Mouse (Mus musculus): ENCODE measurements around the gene Acsf3. TPM values are rescaled to one million over a fixed set of nuclear protein-coding genes. Genes with fewer than 3 reads are reported as not detected.

Acsf3 gene
- total and polyA plus RNA-seq, 2 experiments from 2014 or later: 19.9 to 20.6 TPM

GRCm38 (mm10) chr8:122805349-122805748 lies 30.1 kb downstream of the Acsf3 start:
- Histone ChIP-seq H3K4me3 (ENCODE audit: low read length) (no peak overlapping the region), H3K36me3 (ENCODE audit: insufficient read depth, low read length) (no peaks in the 10 kb centered on the region), H3K9me3 (ENCODE audit: low read length) (no peaks in the 10 kb centered on the region), H3K4me1 (ENCODE audit: insufficient read depth, low read length) (peaks cover 35% of the 10 kb centered on the region), H3K9ac (replicated peaks; ENCODE audit: low read length) (no peak overlapping the region), H3K4me2 (ENCODE audit: low read depth, low read length) (no peak overlapping the region), H3K27me3 (ENCODE audit: insufficient read depth, low read length) (no peaks in the 10 kb centered on the region), H3K27ac (peak overlapping the region; percentile 41; the same call in 1 of the 2 replicates)
- DNase-seq (ENCODE audit: low spot score) (peak; percentile 89), ATAC-seq (peak; percentile 75)
- no peak for TF ChIP-seq CTCF (IDR thresholded peaks at IDR 0.05; ENCODE audit: low read depth)
- 22% methylated on average over 3 of the region's 3 CpGs for WGBS

GRCm38 (mm10) chr8:122806956-122807538 lies 31.8 kb downstream of the Acsf3 start:
- WGBS: 37% methylated on average over 7 of the region's 7 CpGs
- H3K27ac ChIP-seq: peak overlapping the region; percentile 41; the same call in 1 of the 2 replicates
- no peaks in the 10 kb centered on the region for H3K36me3 ChIP-seq (ENCODE audit: insufficient read depth, low read length)
- H3K4me1 ChIP-seq (ENCODE audit: insufficient read depth, low read length): peaks cover 39% of the 10 kb centered on the region
- no peaks in the 10 kb centered on the region for H3K9me3 ChIP-seq (ENCODE audit: low read length)
- TF ChIP-seq CTCF (IDR thresholded peaks at IDR 0.05; ENCODE audit: low read depth): no peak
- ATAC-seq: no peak
- DNase-seq (ENCODE audit: low spot score): peak; percentile 52
- peak overlapping the region; percentile 28; the same call in 1 of the 2 replicates for H3K9ac ChIP-seq (replicated peaks; ENCODE audit: low read length)
- no peak overlapping the region for H3K4me3 ChIP-seq (ENCODE audit: low read length)
- no peak overlapping the region for H3K4me2 ChIP-seq (ENCODE audit: low read depth, low read length)
- no peaks in the 10 kb centered on the region for H3K27me3 ChIP-seq (ENCODE audit: insufficient read depth, low read length)

- H3K9me3 ChIP-seq (ENCODE audit: low read length): no peaks in the 10 kb centered on the region
- DNase-seq (ENCODE audit: low spot score): no peak
- WGBS: 62% methylated on average over 4 of the region's 4 CpGs
- H3K27me3 ChIP-seq (ENCODE audit: insufficient read depth, low read length): no peaks in the 10 kb centered on the region
- H3K4me3 ChIP-seq (ENCODE audit: low read length): no peak overlapping the region
- H3K36me3 ChIP-seq (ENCODE audit: insufficient read depth, low read length): no peaks in the 10 kb centered on the region
- ATAC-seq: no peak
- no peak overlapping the region for H3K4me2 ChIP-seq (ENCODE audit: low read depth, low read length)
- no peak overlapping the region for H3K9ac ChIP-seq (replicated peaks; ENCODE audit: low read length)
- peaks cover 39% of the 10 kb centered on the region for H3K4me1 ChIP-seq (ENCODE audit: insufficient read depth, low read length)
- H3K27ac ChIP-seq: no peak overlapping the region
- TF ChIP-seq CTCF (IDR thresholded peaks at IDR 0.05; ENCODE audit: low read depth): no peak
Measured at GRCm38 (mm10) chr8:122807907-122808306, 32.6 kb downstream of the Acsf3 start.

GRCm38 (mm10) chr8:122810376-122810775 lies 35.1 kb downstream of the Acsf3 start:
- TF ChIP-seq CTCF (IDR thresholded peaks at IDR 0.05; ENCODE audit: low read depth): peak; percentile 46; the same call in 1 of the 2 replicates
- 62% methylated on average over 8 of the region's 8 CpGs for WGBS
- no peak overlapping the region for H3K27ac ChIP-seq
- H3K4me2 ChIP-seq (ENCODE audit: low read depth, low read length): no peak overlapping the region
- H3K36me3 ChIP-seq (ENCODE audit: insufficient read depth, low read length): no peaks in the 10 kb centered on the region
- no peak overlapping the region for H3K9ac ChIP-seq (replicated peaks; ENCODE audit: low read length)
- H3K27me3 ChIP-seq (ENCODE audit: insufficient read depth, low read length): no peaks in the 10 kb centered on the region
- H3K4me1 ChIP-seq (ENCODE audit: insufficient read depth, low read length): peaks cover 24% of the 10 kb centered on the region
- H3K9me3 ChIP-seq (ENCODE audit: low read length): no peaks in the 10 kb centered on the region
- no peak for ATAC-seq
- H3K4me3 ChIP-seq (ENCODE audit: low read length): no peak overlapping the region
- DNase-seq (ENCODE audit: low spot score): peak; percentile 49

- Histone ChIP-seq H3K4me3 (ENCODE audit: low read length) (no peak overlapping the region), H3K27me3 (ENCODE audit: insufficient read depth, low read length) (no peaks in the 10 kb centered on the region), H3K9me3 (ENCODE audit: low read length) (no peaks in the 10 kb centered on the region), H3K36me3 (ENCODE audit: insufficient read depth, low read length) (no peaks in the 10 kb centered on the region), H3K4me1 (ENCODE audit: insufficient read depth, low read length) (peaks cover 14% of the 10 kb centered on the region), H3K9ac (replicated peaks; ENCODE audit: low read length) (no peak overlapping the region), H3K4me2 (ENCODE audit: low read depth, low read length) (no peak overlapping the region), H3K27ac (no peak overlapping the region; the same call in 1 of the 2 replicates)
- DNase-seq (ENCODE audit: low spot score) (no peak), ATAC-seq (peak; percentile 37)
- WGBS: 61% methylated on average over 16 of the region's 16 CpGs
- no peak for TF ChIP-seq CTCF (IDR thresholded peaks at IDR 0.05; ENCODE audit: low read depth)
Measured at GRCm38 (mm10) chr8:122811870-122812494, 36.7 kb downstream of the Acsf3 start.

GRCm38 (mm10) chr8:122812610-122813250 lies 37.4 kb downstream of the Acsf3 start:
- ATAC-seq: no peak
- Histone ChIP-seq H3K36me3 (ENCODE audit: insufficient read depth, low read length) (no peaks in the 10 kb centered on the region), H3K4me2 (ENCODE audit: low read depth, low read length) (no peak overlapping the region), H3K4me1 (ENCODE audit: insufficient read depth, low read length) (peaks cover 9% of the 10 kb centered on the region; the same call in 1 of the 2 replicates), H3K9ac (replicated peaks; ENCODE audit: low read length) (no peak overlapping the region), H3K27ac (no peak overlapping the region), H3K4me3 (ENCODE audit: low read length) (no peak overlapping the region), H3K9me3 (ENCODE audit: low read length) (no peaks in the 10 kb centered on the region), H3K27me3 (ENCODE audit: insufficient read depth, low read length) (no peaks in the 10 kb centered on the region)
- DNase-seq (ENCODE audit: low spot score): no peak
- WGBS: 71% methylated on average over 14 of the region's 14 CpGs
- peak; percentile 57 for TF ChIP-seq CTCF (IDR thresholded peaks at IDR 0.05; ENCODE audit: low read depth)
